Mouse (Mus musculus) forebrain, embryonic 15.5 days (tissue): ENCODE results near the gene Ttc37. TPM values are rescaled to one million over a fixed set of nuclear protein-coding genes. Genes with fewer than 3 reads are reported as not detected.

ENCODE experiments used
- polyA plus RNA-seq: library from polyadenylated mRNA; unstranded; fragments of >200 nt; fragmentation: Nextera tagmentation; extraction: Ambion mirVana; gene quantifications from 2 replicates; pipeline ENCODE4 v1.2.1, GENCODE M21; 2015

Gene Ttc37
- polyA plus RNA-seq, 1 experiment from 2014 or later = 10.8 TPM

Other genes starting within 250 kb of the Ttc37 start
- 38.1 and 38.7 TPM in 2 replicates for gene Rhobtb3, start 154.8 kb upstream of the Ttc37 start, polyA plus RNA-seq
- gene Spata9, start 131.6 kb upstream of the Ttc37 start, polyA plus RNA-seq = 2.0 and 2.6 TPM in 2 replicates
- 21.4 and 22.1 TPM in 2 replicates for gene Rfesd, start 80.0 kb upstream of the Ttc37 start, polyA plus RNA-seq
- 1.3 and 1.4 TPM in 2 replicates for gene Gpr150, start 41.7 kb upstream of the Ttc37 start, polyA plus RNA-seq
- 4.4 and 4.7 TPM in 2 replicates for gene Arsk, start 74 bp upstream of the Ttc37 start, polyA plus RNA-seq
- gene Fam81b, start 206.3 kb downstream of the Ttc37 start, polyA plus RNA-seq = 0.65 and 0.95 TPM in 2 replicates